Mouse (Mus musculus): ENCODE data around the gene P3h2. TPM values are rescaled to one million over a fixed set of nuclear protein-coding genes. Genes with fewer than 3 reads are reported as not detected.

The P3h2 gene
- total RNA-seq, 2 experiments from 2014 or later: 3.0 to 4.2 TPM

DNA sequence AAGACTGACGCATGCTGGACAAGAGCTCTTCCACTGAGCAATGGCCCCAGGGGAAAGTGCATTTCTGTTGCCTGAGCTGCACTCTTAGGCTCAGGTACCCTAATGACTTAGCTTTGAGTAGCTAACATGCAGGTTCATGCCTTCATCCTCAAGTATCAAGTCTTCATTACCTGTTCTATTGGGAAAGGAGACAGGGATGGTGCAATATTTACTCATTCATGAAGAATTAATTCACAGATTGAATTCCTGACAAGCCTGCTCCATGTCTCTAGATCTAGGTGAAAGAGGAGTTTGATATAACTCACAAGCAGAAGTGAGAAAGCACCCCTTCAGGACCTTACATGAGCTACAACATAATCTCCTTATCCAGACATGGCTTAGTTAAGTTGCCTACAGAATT, 17.3 kb downstream of the P3h2 start:
- H3K27ac ChIP-seq: no peak overlapping the region
- H3K4me3 ChIP-seq: no peak overlapping the region
- no peak for TF ChIP-seq CTCF (conservative IDR thresholded peaks at IDR 0.05)
- no peak for DNase-seq (ENCODE audit: low spot score in 2 of 2)

DNA sequence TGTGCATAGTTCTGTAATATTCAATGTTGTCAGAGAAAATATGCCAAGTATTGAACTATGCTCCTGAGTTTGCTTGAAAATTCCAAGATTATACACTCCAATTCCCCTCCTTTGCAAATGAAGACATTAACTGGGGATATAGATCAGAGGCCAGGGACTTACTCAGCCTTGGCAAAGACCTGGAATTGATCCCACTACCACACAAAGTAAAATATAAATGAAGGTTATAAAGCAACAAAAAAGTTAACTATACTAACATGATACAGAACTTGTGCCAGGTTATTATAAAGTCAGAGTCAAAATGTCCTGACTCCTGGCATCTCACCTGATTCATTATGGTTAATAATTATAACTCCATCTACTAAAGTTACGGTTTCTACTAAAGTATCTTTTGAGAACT, 18.6 kb downstream of the P3h2 start:
- no peak for DNase-seq (ENCODE audit: low spot score in 2 of 2)
- no peak overlapping the region for H3K27ac ChIP-seq
- no peak overlapping the region for H3K4me3 ChIP-seq
- no peak for TF ChIP-seq CTCF (conservative IDR thresholded peaks at IDR 0.05)

DNA sequence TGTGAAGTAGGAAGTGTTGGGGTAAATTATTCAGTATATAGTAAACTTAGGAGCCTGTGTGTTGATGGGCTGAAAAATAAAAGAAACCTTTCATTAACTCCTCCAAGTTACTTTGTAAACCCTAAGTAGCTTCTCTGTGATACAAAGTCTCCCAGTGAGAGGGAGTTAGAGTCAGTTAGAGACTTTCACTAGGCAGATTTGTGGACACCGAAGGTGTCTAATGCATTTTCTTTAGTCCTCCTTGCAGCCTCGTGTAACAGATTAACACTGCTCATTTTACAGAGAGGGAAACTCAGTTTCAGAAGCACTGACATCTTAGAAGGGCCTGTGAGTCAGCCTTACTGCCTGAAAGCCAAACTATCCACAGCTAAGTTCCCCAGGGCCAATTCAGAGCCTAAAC, 20.4 kb downstream of the P3h2 start:
- Histone ChIP-seq H3K27ac (no peak overlapping the region), H3K4me3 (no peak overlapping the region)
- TF ChIP-seq CTCF (conservative IDR thresholded peaks at IDR 0.05): no peak
- DNase-seq (ENCODE audit: low spot score in 2 of 2): no peak

DNA sequence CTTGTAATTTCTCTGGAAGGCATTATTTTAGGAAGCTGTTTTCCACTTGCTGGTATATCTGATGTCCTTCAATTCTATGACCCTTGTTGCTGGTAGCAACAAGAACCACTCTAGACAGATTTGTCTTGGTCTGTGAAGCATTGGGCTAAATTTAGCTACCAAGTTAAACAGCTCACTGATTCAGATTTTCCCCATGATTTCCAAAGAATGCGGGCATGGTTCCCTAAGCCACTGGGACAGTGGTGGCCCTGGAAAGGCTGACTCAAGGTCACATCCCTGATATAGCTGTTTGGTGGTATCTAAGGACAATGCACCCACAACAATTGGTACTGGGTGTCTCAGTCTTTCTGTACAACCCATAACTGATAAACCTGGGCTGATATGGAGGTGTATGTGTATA, 22.8 kb downstream of the P3h2 start:
- DNase-seq (ENCODE audit: low spot score in 2 of 2): no peak
- H3K4me3 ChIP-seq: no peak overlapping the region
- H3K27ac ChIP-seq: no peak overlapping the region
- no peak for TF ChIP-seq CTCF (conservative IDR thresholded peaks at IDR 0.05)

DNA sequence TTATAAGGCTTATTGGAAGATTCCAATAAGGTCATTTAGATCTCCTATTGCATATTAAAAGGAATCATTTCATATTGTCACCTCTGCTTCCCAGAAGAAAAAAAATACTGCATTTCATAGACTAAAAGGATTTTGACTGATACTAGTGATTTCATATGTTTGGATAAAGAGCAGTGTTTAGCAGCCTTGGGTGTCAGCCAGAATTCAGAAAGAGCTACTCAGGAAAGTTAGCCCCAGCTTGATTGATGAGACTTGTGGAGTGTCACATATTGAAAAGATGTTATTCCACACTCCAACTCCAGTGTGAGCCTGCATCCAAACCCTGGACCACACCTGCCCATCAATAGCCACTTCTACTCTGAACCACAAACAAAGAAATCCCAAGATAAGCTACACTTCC, 23.2 kb downstream of the P3h2 start:
- no peak for DNase-seq (ENCODE audit: low spot score in 2 of 2)
- Histone ChIP-seq H3K27ac (no peak overlapping the region), H3K4me3 (no peak overlapping the region)
- no peak for TF ChIP-seq CTCF (conservative IDR thresholded peaks at IDR 0.05)

DNA sequence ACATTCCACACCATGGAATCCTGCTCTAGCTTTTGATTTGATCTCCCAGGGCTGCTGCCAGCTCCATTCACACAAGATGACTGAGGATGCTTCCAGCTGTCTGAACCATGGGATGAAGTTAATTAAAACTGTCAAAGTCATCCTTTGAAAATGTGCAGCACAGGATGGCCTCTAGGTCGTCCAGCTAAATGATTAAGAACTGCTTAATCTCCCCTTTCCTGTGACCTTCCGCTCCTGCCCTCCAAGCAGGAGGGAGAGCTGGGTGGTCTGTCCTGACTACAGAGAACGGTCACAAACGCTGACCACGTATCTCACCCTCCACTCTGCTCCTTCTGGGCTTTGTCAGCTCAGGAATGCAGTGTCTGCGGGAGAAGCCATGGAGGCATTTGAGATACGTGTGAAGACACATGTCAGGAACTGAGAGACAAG, 26.6 kb downstream of the P3h2 start:
- DNase-seq (ENCODE audit: low spot score in 2 of 2): no peak
- Histone ChIP-seq H3K27ac (no peak overlapping the region), H3K4me3 (no peak overlapping the region)
- no peak for TF ChIP-seq CTCF (conservative IDR thresholded peaks at IDR 0.05)

DNA sequence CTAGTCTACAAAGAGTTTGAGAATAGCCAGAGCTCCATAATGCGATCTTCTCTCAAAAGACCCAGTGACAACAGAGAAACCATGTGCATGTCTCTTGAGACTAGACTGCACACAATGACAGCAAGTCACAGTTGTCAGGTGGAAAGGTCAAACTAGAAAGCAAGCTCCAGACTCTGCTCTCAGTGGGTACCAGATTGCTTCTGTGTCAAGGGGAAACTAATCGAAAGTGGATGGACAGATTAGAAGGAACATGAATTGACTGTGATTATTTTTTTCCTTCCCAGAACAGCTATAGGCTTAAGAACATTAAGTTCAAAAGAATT, 27.5 kb downstream of the P3h2 start:
- Histone ChIP-seq H3K27ac (no peak overlapping the region), H3K4me3 (no peak overlapping the region)
- DNase-seq (ENCODE audit: low spot score in 2 of 2): no peak
- TF ChIP-seq CTCF (conservative IDR thresholded peaks at IDR 0.05): no peak

DNA sequence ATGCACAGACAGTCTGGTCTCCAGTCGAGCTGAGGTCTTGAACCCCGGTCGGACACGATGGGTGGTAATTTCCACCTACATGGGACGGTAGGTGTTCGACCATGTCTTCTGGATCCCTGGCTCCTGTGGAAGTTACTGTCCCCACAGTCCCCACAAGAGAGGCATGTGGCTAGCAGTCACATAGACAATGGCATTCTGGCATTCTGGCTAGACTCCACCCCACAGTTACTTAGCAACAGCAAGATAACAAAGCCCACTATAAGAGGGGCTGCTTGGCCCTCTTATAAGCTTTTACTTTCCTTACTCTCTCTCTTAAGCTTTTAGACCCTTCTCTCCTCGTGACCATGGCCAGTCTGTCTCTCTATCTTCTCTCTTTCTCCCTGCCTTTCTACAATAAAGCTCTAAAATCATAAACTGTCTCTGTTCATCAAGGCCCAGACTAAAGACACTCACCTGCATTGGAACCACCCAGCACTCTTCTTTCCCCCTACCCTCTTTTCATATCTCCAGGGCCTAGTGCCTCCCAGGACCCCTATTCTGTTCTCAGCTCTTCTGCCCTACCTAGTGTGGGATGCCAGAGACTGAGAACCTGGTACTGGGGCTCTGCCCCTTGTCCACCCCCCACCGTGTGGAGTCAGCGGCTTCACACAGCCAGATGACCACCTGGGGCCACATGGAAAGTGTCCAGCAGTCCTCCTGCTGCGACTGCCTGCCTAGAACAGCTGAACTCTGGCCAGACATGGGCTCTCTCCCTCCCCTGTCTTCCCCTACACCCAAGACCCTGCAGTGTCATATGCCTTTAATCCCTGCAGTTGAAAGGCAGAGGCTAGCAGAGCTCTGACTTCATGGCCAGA, 28.1 kb downstream of the P3h2 start:
- H3K4me3 ChIP-seq: no peak overlapping the region
- no peak for TF ChIP-seq CTCF (conservative IDR thresholded peaks at IDR 0.05)
- H3K27ac ChIP-seq: no peak overlapping the region
- DNase-seq (ENCODE audit: low spot score in 2 of 2): no peak

DNA sequence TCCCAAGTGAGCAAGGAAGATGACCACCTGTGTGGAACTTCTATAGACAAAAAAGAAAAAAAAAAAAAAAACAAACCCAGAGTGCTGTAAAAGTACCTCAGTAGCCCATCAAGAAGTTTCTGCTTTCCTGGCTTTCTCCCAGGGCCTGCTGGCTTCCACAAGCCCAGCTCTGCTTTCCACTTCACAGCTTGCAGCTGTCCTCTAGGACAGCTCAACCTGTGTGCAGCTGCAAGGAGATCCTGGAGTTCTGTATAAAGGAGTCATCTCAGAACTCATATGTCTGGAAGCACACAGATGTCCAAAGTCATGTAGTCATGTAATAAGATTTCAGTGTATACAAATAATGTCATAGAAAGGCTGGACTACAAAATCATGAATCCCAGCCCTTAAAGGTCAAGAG, 30.5 kb downstream of the P3h2 start:
- TF ChIP-seq CTCF (conservative IDR thresholded peaks at IDR 0.05): no peak
- Histone ChIP-seq H3K27ac (no peak overlapping the region), H3K4me3 (no peak overlapping the region)
- no peak for DNase-seq (ENCODE audit: low spot score in 2 of 2)

DNA sequence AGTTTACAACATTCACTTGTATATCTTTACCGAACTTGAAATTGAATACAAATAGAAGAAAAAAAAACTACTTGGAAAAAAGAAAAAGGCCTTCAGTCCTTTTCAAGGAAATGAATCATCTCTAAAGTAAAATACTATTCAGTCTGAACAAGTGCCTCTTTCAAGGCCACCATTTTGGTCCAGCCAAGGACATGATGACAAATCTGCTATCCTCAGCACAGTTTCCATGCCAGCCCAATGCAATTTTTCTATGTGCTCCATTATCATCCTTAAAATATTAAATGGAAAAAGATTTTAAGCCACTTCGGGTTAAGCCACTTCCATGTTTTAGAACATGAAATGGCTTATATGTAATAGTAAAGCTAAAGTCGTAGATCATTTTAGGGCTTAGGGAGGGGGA, 35.2 kb downstream of the P3h2 start:
- no peak overlapping the region for H3K27ac ChIP-seq
- no peak for DNase-seq (ENCODE audit: low spot score in 2 of 2)
- TF ChIP-seq CTCF (conservative IDR thresholded peaks at IDR 0.05): no peak
- H3K4me3 ChIP-seq: no peak overlapping the region

DNA sequence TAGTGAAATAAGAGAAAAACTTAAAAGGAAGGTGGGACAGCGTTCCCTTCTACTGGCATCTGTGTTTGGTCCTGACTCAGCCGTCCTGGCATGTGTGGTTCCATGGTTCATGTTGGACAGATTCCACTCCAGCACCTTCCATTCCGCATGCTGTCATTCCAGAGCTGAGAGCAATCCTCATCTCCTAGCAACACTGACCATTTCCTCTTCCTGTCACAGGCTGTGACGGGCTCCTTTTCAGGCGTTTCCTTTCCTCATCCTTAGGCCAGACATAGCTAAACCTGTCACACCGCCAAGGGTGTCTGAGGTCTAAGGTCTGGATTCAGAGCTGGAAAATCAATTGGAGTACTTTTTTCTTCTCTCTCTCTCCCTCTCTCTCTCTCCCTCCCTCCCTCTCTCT, 40.5 kb downstream of the P3h2 start:
- no peak for DNase-seq (ENCODE audit: low spot score in 2 of 2)
- H3K4me3 ChIP-seq: no peak overlapping the region
- no peak for TF ChIP-seq CTCF (conservative IDR thresholded peaks at IDR 0.05)
- H3K27ac ChIP-seq: no peak overlapping the region

DNA sequence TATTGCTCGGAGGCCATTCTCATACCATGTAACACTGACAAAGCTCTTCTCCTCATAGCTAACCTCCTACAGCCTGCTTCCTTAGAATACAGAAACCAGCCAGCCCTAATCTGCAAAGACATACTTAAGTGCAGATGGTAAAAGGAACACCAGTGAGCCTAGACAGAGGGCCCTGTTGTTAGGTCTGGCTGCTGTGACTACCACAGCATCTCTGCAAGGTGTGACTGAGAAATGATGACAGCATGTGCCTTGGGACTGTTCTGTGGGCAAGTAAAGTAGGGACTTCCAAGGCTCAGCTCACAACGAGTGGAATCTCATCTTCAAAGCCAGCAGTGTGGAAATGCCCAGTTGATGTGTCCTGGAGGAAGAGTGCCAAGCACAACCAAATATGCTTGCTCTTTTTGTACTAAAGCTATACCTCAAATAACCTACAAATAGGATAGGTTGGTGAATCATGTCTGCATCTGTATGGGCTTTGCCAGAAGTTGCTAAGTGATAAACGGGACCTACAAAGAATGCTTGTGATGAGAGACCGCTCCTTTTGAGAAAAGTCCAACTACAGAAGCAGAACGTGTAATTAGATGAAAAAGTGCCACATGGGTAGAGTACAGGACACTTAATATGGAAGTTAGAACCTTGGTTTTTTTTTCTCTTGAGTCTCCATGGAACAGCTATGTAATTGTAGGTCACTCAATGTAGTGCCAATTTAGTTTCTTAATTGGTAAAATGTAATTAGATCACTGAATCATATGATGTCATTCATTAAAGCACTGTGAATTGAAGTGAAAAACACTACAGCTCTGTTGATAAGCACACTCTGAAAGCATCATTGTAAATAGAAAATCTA, 45.1 kb downstream of the P3h2 start:
- Histone ChIP-seq H3K27ac (no peak overlapping the region), H3K4me3 (no peak overlapping the region)
- no peak for TF ChIP-seq CTCF (conservative IDR thresholded peaks at IDR 0.05)
- no peak for DNase-seq (ENCODE audit: low spot score in 2 of 2)

DNA sequence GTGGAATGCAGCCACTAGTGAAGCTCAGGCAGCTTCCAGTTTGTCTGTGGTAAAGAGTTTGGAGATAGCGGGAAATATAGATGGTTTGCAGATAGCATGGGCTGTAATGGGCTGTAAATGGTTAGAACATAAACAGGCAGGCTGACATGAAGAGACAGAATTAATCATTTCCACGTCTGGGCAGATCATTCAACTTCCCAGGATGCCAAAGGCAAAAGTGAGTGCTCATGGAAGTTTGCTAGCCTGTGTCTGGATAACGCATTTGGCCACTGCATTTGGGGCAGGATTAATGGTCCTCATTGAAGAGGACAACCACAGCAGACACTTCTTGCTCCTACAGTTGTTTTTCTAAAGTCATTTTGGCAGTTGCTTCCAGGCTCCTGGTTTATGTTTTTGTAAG, 52.0 kb downstream of the P3h2 start:
- DNase-seq (ENCODE audit: low spot score in 2 of 2): no peak
- TF ChIP-seq CTCF (conservative IDR thresholded peaks at IDR 0.05): no peak
- Histone ChIP-seq H3K4me3 (no peak overlapping the region), H3K27ac (no peak overlapping the region)

Measured in layer of hippocampus, adult 2 months (tissue).